Mouse (Mus musculus) macrophage (primary cell): Measurements from ENCODE around the gene Tm4sf5. TPM values are rescaled to one million over a fixed set of nuclear protein-coding genes. Genes with fewer than 3 reads are reported as not detected.

ENCODE experiments used
- H3K27ac ChIP-seq: fragments of 350-480 bp; formaldehyde crosslinking; 2 replicates; pipeline ENCODE4 v1.9.0; 2021
- H3K36me3 ChIP-seq: fragments of 350-480 bp; formaldehyde crosslinking; 2 replicates; pipeline ENCODE4 v1.9.0; 2021; ENCODE audit errors: inconsistent target
- H3K4me3 ChIP-seq: fragments of 350-480 bp; formaldehyde crosslinking; 2 replicates; pipeline ENCODE4 v1.9.0; 2021; ENCODE audit errors: inconsistent target
- H3K79me2 ChIP-seq: fragments of 350-480 bp; formaldehyde crosslinking; 2 replicates; pipeline ENCODE4 v1.9.0; 2021; ENCODE audit errors: inconsistent target
- WGBS: methylation state at CpG from one replicate; pipeline ENCODE4 v1.1.7; 2026; ENCODE audit warnings: inconsistent platforms; ENCODE audit not compliant: missing documents; 5-methylcytosine and 5-hydroxymethylcytosine counted together
- polyA plus RNA-seq: library from polyadenylated mRNA; stranded (reverse); fragments of 250-400 nt; gene quantifications from 3 replicates; pipeline ENCODE4 v1.2.4, GENCODE M21; 2018; ENCODE audit warnings: inconsistent platforms

Tm4sf5 gene
- polyA plus RNA-seq, 1 experiment from 2014 or later: 2.7 TPM

DNA sequence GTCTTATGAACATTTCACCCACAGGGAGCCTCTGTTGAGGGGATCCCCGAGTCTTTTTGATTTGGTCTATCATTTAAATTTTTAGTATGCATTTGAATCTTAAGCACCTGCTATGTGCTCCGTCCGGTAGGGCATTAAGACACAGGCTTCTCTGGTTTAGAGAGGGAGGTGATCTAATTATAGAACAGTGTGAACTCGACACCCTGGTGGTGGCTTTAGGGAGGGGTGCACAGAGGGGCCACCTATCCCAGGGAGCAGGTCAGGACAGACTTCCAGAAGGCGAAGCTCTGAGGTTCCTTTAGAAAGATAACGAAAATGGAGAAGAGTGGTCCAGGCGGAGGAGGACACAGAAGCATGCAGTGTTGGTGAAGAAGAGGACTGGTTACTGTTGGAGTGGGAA lies 39.5 kb downstream of the Tm4sf5 start:
- H3K79me2 ChIP-seq: peaks cover 26% of the 10 kb centered on the region; the same call in 1 of the 2 replicates
- whole genome bisulfite sequencing: 81% methylated on average over 7 of the region's 7 CpGs

DNA sequence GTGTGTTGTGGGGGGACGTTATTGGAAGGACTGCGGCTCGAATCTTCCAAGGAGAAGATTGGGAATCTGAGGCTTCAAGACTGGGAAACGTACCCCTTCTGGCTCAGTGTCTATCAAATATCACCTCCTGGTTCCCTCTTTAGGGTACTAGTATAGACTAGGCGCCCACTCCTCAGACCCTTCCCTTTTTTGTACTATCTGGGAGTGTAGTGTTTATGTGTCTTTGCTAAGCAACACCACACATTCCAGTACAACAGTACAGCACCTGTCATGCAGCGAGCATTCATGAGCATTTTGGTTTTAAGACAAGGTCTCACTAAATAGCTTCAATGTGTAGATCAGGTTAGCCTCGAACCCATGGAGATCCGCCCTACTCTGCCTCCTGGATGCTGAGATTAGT lies 46.5 kb downstream of the Tm4sf5 start:
- 91% methylated on average over 8 of the region's 8 CpGs for WGBS
- Histone ChIP-seq H3K27ac (no peak overlapping the region), H3K4me3 (no peak overlapping the region), H3K36me3 (peaks cover 68% of the 10 kb centered on the region), H3K79me2 (no peaks in the 10 kb centered on the region)

More for the DNA sequence above, 39.5 kb downstream of the Tm4sf5 start:
- no peak overlapping the region for H3K27ac ChIP-seq
- no peak overlapping the region for H3K4me3 ChIP-seq
- peaks cover 59% of the 10 kb centered on the region for H3K36me3 ChIP-seq

DNA sequence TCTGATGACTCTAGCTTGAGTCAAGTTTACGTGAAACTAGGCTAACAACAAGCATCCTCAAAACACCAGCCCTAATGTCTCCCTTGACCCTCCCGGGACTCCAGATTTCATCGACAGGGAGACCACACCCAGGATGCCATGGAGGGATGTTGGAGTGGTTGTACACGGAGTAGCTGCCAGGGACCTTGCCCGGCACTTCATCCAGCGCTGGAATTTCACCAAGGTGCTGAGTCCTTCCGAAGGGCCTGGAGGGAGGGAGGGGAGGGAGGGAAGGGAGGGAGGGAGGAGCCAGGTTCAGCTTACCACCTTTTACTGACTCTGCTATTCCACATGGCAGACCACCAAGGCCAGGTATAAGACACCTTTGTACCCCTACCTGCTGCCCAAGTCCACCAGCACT lies 48.9 kb downstream of the Tm4sf5 start:
- peaks cover 65% of the 10 kb centered on the region for H3K36me3 ChIP-seq
- 93% methylated on average over 7 of the region's 7 CpGs for WGBS

GRCm38 (mm10) chr11:70557545-70557944 lies 52.5 kb downstream of the Tm4sf5 start:
- no peaks in the 10 kb centered on the region for H3K79me2 ChIP-seq
- WGBS: 91% methylated on average over 9 of the region's 9 CpGs
- no peak overlapping the region for H3K27ac ChIP-seq
- H3K36me3 ChIP-seq: peaks cover 49% of the 10 kb centered on the region
- H3K4me3 ChIP-seq: no peak overlapping the region

More for the DNA sequence above, 48.9 kb downstream of the Tm4sf5 start:
- Histone ChIP-seq H3K27ac (no peak overlapping the region), H3K79me2 (no peaks in the 10 kb centered on the region), H3K4me3 (no peak overlapping the region)

Other genes with a start within 250 kb of the Tm4sf5 start
- 0.09 to 0.95 TPM (median 0.17 TPM) in 3 replicates for gene Alox12, start 249.9 kb upstream of the Tm4sf5 start, polyA plus RNA-seq
- not detected in 3 replicates for gene Alox12e, start 182.6 kb upstream of the Tm4sf5 start, polyA plus RNA-seq
- gene Alox15, start 153.2 kb upstream of the Tm4sf5 start, polyA plus RNA-seq: not detected in 3 replicates
- gene Pelp1, start 95.2 kb upstream of the Tm4sf5 start, polyA plus RNA-seq: 16.8 to 21.8 TPM (median 20.3 TPM) in 3 replicates
- gene Arrb2, start 72.6 kb upstream of the Tm4sf5 start, polyA plus RNA-seq: 230 to 319 TPM (median 312 TPM) in 3 replicates
- gene Med11, start 53.3 kb upstream of the Tm4sf5 start, polyA plus RNA-seq: 29.8 to 44.9 TPM (median 39.4 TPM) in 3 replicates
- 2.4 to 5.2 TPM (median 4.4 TPM) in 3 replicates for gene Zmynd15, start 45.8 kb upstream of the Tm4sf5 start, polyA plus RNA-seq
- 84.4 to 133 TPM (median 111 TPM) in 3 replicates for gene Cxcl16, start 45.3 kb upstream of the Tm4sf5 start, polyA plus RNA-seq
- gene Vmo1, start 9.4 kb downstream of the Tm4sf5 start, polyA plus RNA-seq: not detected in 3 replicates
- gene Gltpd2, start 14.0 kb downstream of the Tm4sf5 start, polyA plus RNA-seq: not detected in 3 replicates
- 305 to 399 TPM (median 395 TPM) in 3 replicates for gene Psmb6, start 20.1 kb downstream of the Tm4sf5 start, polyA plus RNA-seq
- not detected in 3 replicates for gene Gm40193, start 27.7 kb downstream of the Tm4sf5 start, polyA plus RNA-seq
- 19.1 to 36.3 TPM (median 25.0 TPM) in 3 replicates for gene Pld2, start 34.8 kb downstream of the Tm4sf5 start, polyA plus RNA-seq
- gene Mink1, start 57.6 kb downstream of the Tm4sf5 start, polyA plus RNA-seq: 23.4 to 63.5 TPM (median 51.1 TPM) in 3 replicates
- not detected in 3 replicates for gene 4930544D05Rik, start 110.6 kb downstream of the Tm4sf5 start, polyA plus RNA-seq
- gene Chrne, start 114.0 kb downstream of the Tm4sf5 start, polyA plus RNA-seq: not detected in 3 replicates
- 0.09 to 2.0 TPM (median 0.28 TPM) in 3 replicates for gene Gp1ba, start 133.9 kb downstream of the Tm4sf5 start, polyA plus RNA-seq
- gene Rnf167, start 142.0 kb downstream of the Tm4sf5 start, polyA plus RNA-seq: 11.6 to 41.2 TPM (median 23.9 TPM) in 3 replicates
- gene Slc25a11, start 142.2 kb downstream of the Tm4sf5 start, polyA plus RNA-seq: 53.0 to 112 TPM (median 103 TPM) in 3 replicates
- 1,563 to 2,873 TPM (median 2,872 TPM) in 3 replicates for gene Pfn1, start 149.4 kb downstream of the Tm4sf5 start, polyA plus RNA-seq
- 3.0 to 5.4 TPM (median 4.8 TPM) in 3 replicates for gene Eno3, start 152.0 kb downstream of the Tm4sf5 start, polyA plus RNA-seq
- gene Spag7, start 164.2 kb downstream of the Tm4sf5 start, polyA plus RNA-seq: 72.0 to 176 TPM (median 83.0 TPM) in 3 replicates
- gene Camta2, start 182.9 kb downstream of the Tm4sf5 start, polyA plus RNA-seq: 35.3 to 53.1 TPM (median 41.4 TPM) in 3 replicates
- 0.32 to 0.85 TPM (median 0.36 TPM) in 3 replicates for gene Inca1, start 194.9 kb downstream of the Tm4sf5 start, polyA plus RNA-seq
- gene Kif1c, start 195.3 kb downstream of the Tm4sf5 start, polyA plus RNA-seq: 60.6 to 75.9 TPM (median 62.3 TPM) in 3 replicates